Mouse (Mus musculus) midbrain, postnatal 0 days (tissue): ENCODE results near the gene Ppp4r1. TPM values are rescaled to one million over a fixed set of nuclear protein-coding genes. Genes with fewer than 3 reads are reported as not detected.
A peak's percentile ranks its signal among the peaks of the same experiment; 100 is the strongest.

Experiments used
- ATAC-seq: fragments of 200-750 bp; cut with Nextera tagmentation; 2 replicates; pipeline ENCODE4 v1.8.0; 2017; ENCODE audit warnings: moderate number of reproducible peaks, mild to moderate bottlenecking, moderate TSS enrichment, moderate library complexity; ENCODE audit not compliant: low FRiP score
- DNase-seq: peaks from one replicate; pipeline ENCODE4 v3.0.0-alpha.2; 2015; ENCODE audit warnings: low spot score
- H3K27ac ChIP-seq: fragments of 300-500 bp; sonication (generic); 2 replicates; pipeline ENCODE4 v1.5.1; 2014; ENCODE audit warnings: low read depth, mild to moderate bottlenecking, low read length, mixed read lengths
- H3K27me3 ChIP-seq: fragments of 300-500 bp; sonication (generic); 2 replicates; pipeline ENCODE4 v1.6.1; 2014; ENCODE audit warnings: low read length, control low read depth, mixed read lengths; ENCODE audit not compliant: insufficient read depth
- H3K36me3 ChIP-seq: fragments of 300-500 bp; sonication (generic); 2 replicates; pipeline ENCODE4 v1.6.1; 2014; ENCODE audit warnings: low read length, control low read depth, mixed read lengths; ENCODE audit not compliant: insufficient read depth
- H3K4me1 ChIP-seq: fragments of 300-500 bp; sonication (generic); 2 replicates; pipeline ENCODE4 v1.6.1; 2014; ENCODE audit warnings: mild to moderate bottlenecking, control low read depth, antibody characterized with exemption, low read length, mixed read lengths; ENCODE audit not compliant: insufficient read depth
- H3K4me2 ChIP-seq: fragments of 300-500 bp; sonication (generic); 2 replicates; pipeline ENCODE4 v1.6.1; 2014; ENCODE audit warnings: low read depth, mild to moderate bottlenecking, low read length, mixed read lengths; ENCODE audit not compliant: poor library complexity, severe bottlenecking
- H3K4me3 ChIP-seq: fragments of 300-500 bp; sonication (generic); 2 replicates; pipeline ENCODE4 v1.5.1; 2014; ENCODE audit warnings: low read depth, mild to moderate bottlenecking, low read length, moderate library complexity
- H3K9ac ChIP-seq: fragments of 300-500 bp; sonication (generic); replicated peaks from 2 replicates; pipeline ENCODE4 v1.6.1; 2014; ENCODE audit warnings: mild to moderate bottlenecking, low read length, moderate library complexity, mixed read lengths; ENCODE audit not compliant: poor library complexity, severe bottlenecking
- H3K9me3 ChIP-seq: fragments of 300-500 bp; sonication (generic); 2 replicates; pipeline ENCODE4 v1.6.1; 2016; ENCODE audit warnings: low read length, control low read depth
- CTCF ChIP-seq: IDR thresholded peaks from 2 replicates; pipeline ENCODE4 v1.5.1; 2016; ENCODE audit warnings: antibody characterized with exemption, mild to moderate bottlenecking
- WGBS: fragments of 180-500 bp; shearing (Covaris S2); extraction: QIAGEN DNeasy Blood & Tissue Kit; methylation state at CpG from one replicate; pipeline ENCODE4 v1.1.7; 2014; 5-methylcytosine and 5-hydroxymethylcytosine counted together
- polyA plus RNA-seq: library from polyadenylated mRNA; unstranded; fragments of >200 nt; fragmentation: Nextera tagmentation; extraction: Ambion mirVana; gene quantifications from 2 replicates; pipeline ENCODE4 v1.2.1, GENCODE M21; 2015
- total RNA-seq: library from RNA; depleted of rRNA; stranded (reverse); fragments of >200 nt; gene quantifications from 2 replicates; pipeline ENCODE4 v1.2.3, GENCODE M21; 2014

Gene Ppp4r1
- total and polyA plus RNA-seq, 2 experiments from 2014 or later = 28.6 to 45.6 TPM

- TF ChIP-seq CTCF = no peak
- H3K4me2 ChIP-seq = no peak overlapping the region
Observed at GRCm38 (mm10) chr17:65805966-65806365, 23.6 kb downstream of the Ppp4r1 start.

GRCm38 (mm10) chr17:65806416-65806815, 24.0 kb downstream of the Ppp4r1 start:
- Histone ChIP-seq H3K4me2 (no peak overlapping the region), H3K9ac (no peak overlapping the region), H3K27me3 (no peaks in the 10 kb centered on the region), H3K9me3 (no peaks in the 10 kb centered on the region), H3K4me1 (no peaks in the 10 kb centered on the region), H3K4me3 (no peak overlapping the region), H3K27ac (no peak overlapping the region), H3K36me3 (peaks cover 10% of the 10 kb centered on the region)
- ATAC-seq = no peak
- TF ChIP-seq CTCF = no peak
- no peak for DNase-seq
- WGBS = 80% methylated on average over 2 of the region's 2 CpGs

More at GRCm38 (mm10) chr17:65805966-65806365, 23.6 kb downstream of the Ppp4r1 start:
- Histone ChIP-seq H3K4me1 (no peaks in the 10 kb centered on the region), H3K36me3 (peaks cover 6% of the 10 kb centered on the region), H3K9me3 (no peaks in the 10 kb centered on the region), H3K9ac (no peak overlapping the region), H3K27me3 (no peaks in the 10 kb centered on the region), H3K27ac (no peak overlapping the region), H3K4me3 (no peak overlapping the region)
- ATAC-seq (no peak), DNase-seq (no peak)
- 70% methylated on average over 4 of the region's 4 CpGs for WGBS

GRCm38 (mm10) chr17:65811032-65811431, 28.7 kb downstream of the Ppp4r1 start:
- no peaks in the 10 kb centered on the region for H3K27me3 ChIP-seq
- H3K4me2 ChIP-seq = no peak overlapping the region
- DNase-seq (no peak), ATAC-seq (no peak)
- H3K27ac ChIP-seq = no peak overlapping the region
- H3K36me3 ChIP-seq = peaks cover 34% of the 10 kb centered on the region; the same call in 1 of the 2 replicates
- 91% methylated on average over 5 of the region's 5 CpGs for WGBS
- no peak overlapping the region for H3K4me3 ChIP-seq
- H3K4me1 ChIP-seq = no peaks in the 10 kb centered on the region
- no peak overlapping the region for H3K9ac ChIP-seq
- no peaks in the 10 kb centered on the region for H3K9me3 ChIP-seq
- peak; percentile 22; the same call in 1 of the 2 replicates for TF ChIP-seq CTCF

- Histone ChIP-seq H3K9me3 (no peaks in the 10 kb centered on the region), H3K4me3 (no peak overlapping the region), H3K27me3 (no peaks in the 10 kb centered on the region), H3K9ac (no peak overlapping the region), H3K27ac (no peak overlapping the region), H3K4me2 (no peak overlapping the region), H3K4me1 (no peaks in the 10 kb centered on the region), H3K36me3 (peaks cover 43% of the 10 kb centered on the region; the same call in 1 of the 2 replicates)
- ATAC-seq (no peak), DNase-seq (no peak)
- no peak for TF ChIP-seq CTCF
- 96% methylated on average over 8 of the region's 8 CpGs for WGBS
Observed at GRCm38 (mm10) chr17:65813763-65814162, 31.4 kb downstream of the Ppp4r1 start.

- WGBS = 76% methylated on average over 5 of the region's 5 CpGs
- peaks cover 18% of the 10 kb centered on the region for H3K36me3 ChIP-seq
Observed at GRCm38 (mm10) chr17:65820197-65820596, 37.8 kb downstream of the Ppp4r1 start.

GRCm38 (mm10) chr17:65822423-65822822, 40.0 kb downstream of the Ppp4r1 start:
- 93% methylated on average over 5 of the region's 5 CpGs for WGBS
- H3K36me3 ChIP-seq = peaks cover 9% of the 10 kb centered on the region
- H3K4me2 ChIP-seq = no peak overlapping the region
- no peak overlapping the region for H3K4me3 ChIP-seq
- no peak overlapping the region for H3K27ac ChIP-seq
- H3K9me3 ChIP-seq = no peaks in the 10 kb centered on the region
- no peak for TF ChIP-seq CTCF
- DNase-seq = no peak
- ATAC-seq = no peak
- no peaks in the 10 kb centered on the region for H3K27me3 ChIP-seq
- no peaks in the 10 kb centered on the region for H3K4me1 ChIP-seq
- no peak overlapping the region for H3K9ac ChIP-seq

More at GRCm38 (mm10) chr17:65820197-65820596, 37.8 kb downstream of the Ppp4r1 start:
- no peak for TF ChIP-seq CTCF
- Histone ChIP-seq H3K4me2 (no peak overlapping the region), H3K4me1 (no peaks in the 10 kb centered on the region), H3K4me3 (no peak overlapping the region), H3K9ac (no peak overlapping the region), H3K27ac (no peak overlapping the region), H3K27me3 (no peaks in the 10 kb centered on the region), H3K9me3 (no peaks in the 10 kb centered on the region)
- no peak for ATAC-seq
- no peak for DNase-seq
